Mouse (Mus musculus): ENCODE results near the gene Bcl11a. TPM values are rescaled to one million over a fixed set of nuclear protein-coding genes. Genes with fewer than 3 reads are reported as not detected.

The Bcl11a gene
- polyA plus RNA-seq, 1 experiment from 2014 or later: 5.9 TPM

DNA sequence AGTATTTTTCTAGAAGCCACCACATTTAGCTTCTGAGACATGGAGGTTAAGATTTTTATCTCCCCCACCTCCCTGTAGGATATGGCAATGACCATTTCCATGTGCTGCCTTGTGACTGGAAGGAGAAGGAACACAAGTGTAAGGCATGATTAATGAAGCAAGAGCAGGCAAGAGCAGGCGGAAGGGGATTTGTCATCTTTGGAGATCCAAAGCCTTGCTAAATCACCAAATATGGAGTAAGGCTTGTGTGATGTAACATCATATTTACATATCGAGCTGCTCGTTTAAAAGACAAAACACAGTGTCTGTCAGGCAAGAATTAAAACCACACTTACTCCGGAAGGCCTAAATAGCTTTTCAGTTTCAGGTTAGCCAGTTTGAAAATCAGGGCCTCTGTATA lies 9.2 kb downstream of the Bcl11a start:
- H3K27ac ChIP-seq (ENCODE audit: low read depth, low read length): 0 out of 2 replicates have a peak overlapping the region, but pooled peaks have one; percentile 28
- ATAC-seq: no peak
- no peaks in the 10 kb centered on the region for H3K27me3 ChIP-seq (replicated peaks; ENCODE audit: control insufficient read depth, insufficient read depth, low read length)

GRCm38 (mm10) chr11:24090443-24090842 lies 12.6 kb downstream of the Bcl11a start:
- H3K4me3 ChIP-seq (ENCODE audit: low read depth, low read length): no peak overlapping the region
- H3K9ac ChIP-seq (ENCODE audit: low read depth, low read length): no peak overlapping the region
- WGBS: 82% methylated on average over 4 of the region's 4 CpGs
- no peaks in the 10 kb centered on the region for H3K36me3 ChIP-seq (ENCODE audit: control insufficient read depth, insufficient read depth)
- 0 out of 2 replicates have a peak, but pooled peaks cover 5% of the 10 kb centered on the region for H3K4me1 ChIP-seq (replicated peaks; ENCODE audit: control insufficient read depth, insufficient read depth, low read length)
- TF ChIP-seq CTCF (IDR thresholded peaks at IDR 0.05; ENCODE audit: low read depth): no peak
- H3K27ac ChIP-seq (ENCODE audit: low read depth, low read length): no peak overlapping the region
- no peak for ATAC-seq
- H3K4me2 ChIP-seq (replicated peaks; ENCODE audit: low read depth): no peak overlapping the region
- H3K27me3 ChIP-seq (replicated peaks; ENCODE audit: control insufficient read depth, insufficient read depth, low read length): no peaks in the 10 kb centered on the region
- no peaks in the 10 kb centered on the region for H3K9me3 ChIP-seq (ENCODE audit: control insufficient read depth)

More for the DNA sequence above, 9.2 kb downstream of the Bcl11a start:
- Histone ChIP-seq H3K4me2 (replicated peaks; ENCODE audit: low read depth) (no peak overlapping the region), H3K4me3 (ENCODE audit: low read depth, low read length) (no peak overlapping the region), H3K9ac (ENCODE audit: low read depth, low read length) (no peak overlapping the region), H3K9me3 (ENCODE audit: control insufficient read depth) (no peaks in the 10 kb centered on the region), H3K36me3 (ENCODE audit: control insufficient read depth, insufficient read depth) (no peaks in the 10 kb centered on the region), H3K4me1 (replicated peaks; ENCODE audit: control insufficient read depth, insufficient read depth, low read length) (no peaks in the 10 kb centered on the region)
- no peak for TF ChIP-seq CTCF (IDR thresholded peaks at IDR 0.05; ENCODE audit: low read depth)
- WGBS: 62% methylated on average over 4 of the region's 4 CpGs

- no peak overlapping the region for H3K9ac ChIP-seq (ENCODE audit: low read depth, low read length)
- WGBS: 57% methylated on average over 15 of the region's 15 CpGs
- no peaks in the 10 kb centered on the region for H3K9me3 ChIP-seq (ENCODE audit: control insufficient read depth)
- no peaks in the 10 kb centered on the region for H3K27me3 ChIP-seq (replicated peaks; ENCODE audit: control insufficient read depth, insufficient read depth, low read length)
- H3K4me2 ChIP-seq (replicated peaks; ENCODE audit: low read depth): no peak overlapping the region
- 0 out of 2 replicates have a peak, but pooled peaks cover 6% of the 10 kb centered on the region for H3K4me1 ChIP-seq (replicated peaks; ENCODE audit: control insufficient read depth, insufficient read depth, low read length)
- ATAC-seq: no peak
- no peaks in the 10 kb centered on the region for H3K36me3 ChIP-seq (ENCODE audit: control insufficient read depth, insufficient read depth)
- TF ChIP-seq CTCF (IDR thresholded peaks at IDR 0.05; ENCODE audit: low read depth): no peak
- no peak overlapping the region for H3K27ac ChIP-seq (ENCODE audit: low read depth, low read length)
- H3K4me3 ChIP-seq (ENCODE audit: low read depth, low read length): no peak overlapping the region
These were observed 13.7 kb downstream of the Bcl11a start for GRCm38 (mm10) chr11:24091393-24092080.

DNA sequence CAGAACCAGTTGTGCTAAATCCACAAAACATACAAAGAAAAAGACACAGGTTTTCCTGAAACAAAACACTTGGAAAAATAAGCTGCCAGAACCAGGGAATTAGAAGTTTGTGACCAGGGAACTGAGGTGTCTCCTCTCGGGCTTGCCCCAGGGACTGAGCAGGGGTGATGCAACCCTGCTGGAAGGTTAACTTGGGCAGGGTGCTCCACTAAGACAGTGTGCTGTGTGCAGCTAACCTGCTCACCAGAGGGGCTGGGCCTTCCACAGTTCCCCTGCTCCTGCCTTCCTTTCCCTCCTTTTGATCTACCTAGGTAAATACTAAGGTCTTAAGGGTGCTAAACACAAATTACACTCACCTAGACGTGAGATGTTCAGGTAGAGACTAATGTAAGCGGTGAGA lies 14.8 kb downstream of the Bcl11a start:
- Histone ChIP-seq H3K27ac (ENCODE audit: low read depth, low read length) (no peak overlapping the region), H3K4me2 (replicated peaks; ENCODE audit: low read depth) (no peak overlapping the region), H3K36me3 (ENCODE audit: control insufficient read depth, insufficient read depth) (no peaks in the 10 kb centered on the region), H3K4me3 (ENCODE audit: low read depth, low read length) (no peak overlapping the region), H3K9ac (ENCODE audit: low read depth, low read length) (no peak overlapping the region), H3K9me3 (ENCODE audit: control insufficient read depth) (no peaks in the 10 kb centered on the region), H3K27me3 (replicated peaks; ENCODE audit: control insufficient read depth, insufficient read depth, low read length) (no peaks in the 10 kb centered on the region), H3K4me1 (replicated peaks; ENCODE audit: control insufficient read depth, insufficient read depth, low read length) (0 out of 2 replicates have a peak, but pooled peaks cover 6% of the 10 kb centered on the region)
- ATAC-seq: no peak
- no peak for TF ChIP-seq CTCF (IDR thresholded peaks at IDR 0.05; ENCODE audit: low read depth)
- 43% methylated on average over 3 of the region's 3 CpGs for WGBS

DNA sequence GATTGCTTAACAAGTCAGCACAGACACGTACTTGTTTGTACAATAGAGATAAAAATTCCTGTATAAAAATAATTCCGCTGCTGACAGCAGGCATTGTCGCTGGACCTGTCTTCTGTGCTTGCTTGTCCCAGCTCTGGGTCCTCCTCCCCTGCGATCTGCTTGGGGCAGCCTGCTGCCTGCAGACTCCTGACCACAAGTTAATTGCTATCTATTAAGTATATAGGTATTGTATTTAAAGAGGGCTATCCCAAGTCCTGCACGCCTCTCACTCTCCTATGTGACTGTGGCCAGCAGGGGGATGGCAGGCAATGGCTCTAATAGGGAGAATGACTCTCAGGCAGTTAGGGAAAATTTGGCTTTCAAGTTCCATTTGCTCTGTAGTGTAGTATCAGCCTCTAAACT lies 16.2 kb downstream of the Bcl11a start:
- Histone ChIP-seq H3K36me3 (ENCODE audit: control insufficient read depth, insufficient read depth) (no peaks in the 10 kb centered on the region), H3K27ac (ENCODE audit: low read depth, low read length) (no peak overlapping the region), H3K4me3 (ENCODE audit: low read depth, low read length) (no peak overlapping the region), H3K27me3 (replicated peaks; ENCODE audit: control insufficient read depth, insufficient read depth, low read length) (no peaks in the 10 kb centered on the region), H3K4me2 (replicated peaks; ENCODE audit: low read depth) (no peak overlapping the region), H3K9me3 (ENCODE audit: control insufficient read depth) (no peaks in the 10 kb centered on the region), H3K4me1 (replicated peaks; ENCODE audit: control insufficient read depth, insufficient read depth, low read length) (0 out of 2 replicates have a peak, but pooled peaks cover 6% of the 10 kb centered on the region), H3K9ac (ENCODE audit: low read depth, low read length) (no peak overlapping the region)
- 44% methylated on average over 5 of the region's 5 CpGs for WGBS
- no peak for ATAC-seq
- peak; percentile 56 for TF ChIP-seq CTCF (IDR thresholded peaks at IDR 0.05; ENCODE audit: low read depth)

- Histone ChIP-seq H3K4me2 (replicated peaks; ENCODE audit: low read depth) (peak overlapping the region; percentile 13; the same call in 1 of the 2 replicates), H3K9ac (ENCODE audit: low read depth, low read length) (no peak overlapping the region)
- no peak for TF ChIP-seq CTCF (IDR thresholded peaks at IDR 0.05; ENCODE audit: low read depth)
These were observed 17.4 kb downstream of the Bcl11a start for GRCm38 (mm10) chr11:24095236-24095635.

More at GRCm38 (mm10) chr11:24095236-24095635, 17.4 kb downstream of the Bcl11a start:
- Histone ChIP-seq H3K27me3 (replicated peaks; ENCODE audit: control insufficient read depth, insufficient read depth, low read length) (no peaks in the 10 kb centered on the region), H3K27ac (ENCODE audit: low read depth, low read length) (no peak overlapping the region), H3K9me3 (ENCODE audit: control insufficient read depth) (no peaks in the 10 kb centered on the region), H3K4me1 (replicated peaks; ENCODE audit: control insufficient read depth, insufficient read depth, low read length) (0 out of 2 replicates have a peak, but pooled peaks cover 11% of the 10 kb centered on the region), H3K36me3 (ENCODE audit: control insufficient read depth, insufficient read depth) (no peaks in the 10 kb centered on the region), H3K4me3 (ENCODE audit: low read depth, low read length) (no peak overlapping the region)
- ATAC-seq: no peak
- WGBS: 49% methylated on average over 9 of the region's 9 CpGs
